Mouse (Mus musculus): ENCODE data around the gene Ctla4.

- TF ChIP-seq POLR2A (IDR thresholded peaks at IDR 0.05; ENCODE audit: insufficient read depth, low read depth, low read length) = no peak
- TF ChIP-seq CTCF (IDR thresholded peaks at IDR 0.05; ENCODE audit: insufficient read depth, low read depth, low read length) = no peak
Measured at GRCm38 (mm10) chr1:60853330-60853956, 33.4 kb upstream of the Ctla4 start.
